Mouse (Mus musculus) cerebellum, postnatal 10 days (tissue): ENCODE measurements around the gene Robo1.

Experiments used
- DNase-seq, 2 experiments: peaks; one replicate each; pipeline ENCODE4 v3.0.0; 2021; ENCODE audit warnings: mixed read lengths in 2 of 2

The Robo1 gene

GRCm38 (mm10) chr16:72737154-72737553 lies 429.0 kb downstream of the Robo1 start:
- DNase-seq: peak; percentile 59 to 74

- no peak for DNase-seq
Measured at GRCm38 (mm10) chr16:72740218-72740617, 432.1 kb downstream of the Robo1 start.

GRCm38 (mm10) chr16:72747696-72748095 lies 439.6 kb downstream of the Robo1 start:
- DNase-seq: peak; percentile 14 to 19

- no peak for DNase-seq
Measured at GRCm38 (mm10) chr16:72765128-72765913, 457.2 kb downstream of the Robo1 start.

- no peak for DNase-seq
Measured at GRCm38 (mm10) chr16:72769214-72769834, 461.2 kb downstream of the Robo1 start.

GRCm38 (mm10) chr16:72772348-72772747 lies 464.2 kb downstream of the Robo1 start:
- no peak for DNase-seq

GRCm38 (mm10) chr16:72773034-72773433 lies 464.9 kb downstream of the Robo1 start:
- no peak for DNase-seq

- DNase-seq: no peak
Measured at GRCm38 (mm10) chr16:72778520-72778919, 470.4 kb downstream of the Robo1 start.

GRCm38 (mm10) chr16:72782171-72782570 lies 474.1 kb downstream of the Robo1 start:
- DNase-seq: no peak

GRCm38 (mm10) chr16:72786079-72786478 lies 478.0 kb downstream of the Robo1 start:
- no peak for DNase-seq

GRCm38 (mm10) chr16:72786636-72787035 lies 478.5 kb downstream of the Robo1 start:
- DNase-seq: no peak

GRCm38 (mm10) chr16:72788017-72788416 lies 479.9 kb downstream of the Robo1 start:
- DNase-seq: no peak

GRCm38 (mm10) chr16:72791181-72791705 lies 483.1 kb downstream of the Robo1 start:
- DNase-seq: no peak

GRCm38 (mm10) chr16:72794692-72795378 lies 486.7 kb downstream of the Robo1 start:
- DNase-seq: peak; percentile 89 to 91

GRCm38 (mm10) chr16:72795379-72795712 lies 487.2 kb downstream of the Robo1 start:
- no peak for DNase-seq

GRCm38 (mm10) chr16:72798405-72798949 lies 490.4 kb downstream of the Robo1 start:
- peak; percentile 17 to 20 for DNase-seq

GRCm38 (mm10) chr16:72800121-72800749 lies 492.1 kb downstream of the Robo1 start:
- DNase-seq: peak; percentile 54 to 55

GRCm38 (mm10) chr16:72800788-72801187 lies 492.7 kb downstream of the Robo1 start:
- peak; percentile 13 to 31 for DNase-seq

GRCm38 (mm10) chr16:72808351-72808750 lies 500.2 kb downstream of the Robo1 start:
- DNase-seq: no peak

- peak in 1 of 2 experiments; percentile 25 for DNase-seq
Measured at GRCm38 (mm10) chr16:72810942-72811341, 502.8 kb downstream of the Robo1 start.

GRCm38 (mm10) chr16:72811494-72811893 lies 503.4 kb downstream of the Robo1 start:
- peak in 1 of 2 experiments; percentile 39 for DNase-seq

GRCm38 (mm10) chr16:72811908-72812307 lies 503.8 kb downstream of the Robo1 start:
- peak; percentile 75 to 77 for DNase-seq

GRCm38 (mm10) chr16:72828381-72828780 lies 520.3 kb downstream of the Robo1 start:
- no peak for DNase-seq
